Mouse (Mus musculus) right cerebral cortex, postnatal 14 days (tissue): ENCODE results near the gene Sptbn2.

ENCODE experiments used
- DNase-seq: peaks from one replicate; pipeline ENCODE4 v3.0.0; 2022

The Sptbn2 gene

GRCm38 (mm10) chr19:4711098-4711600 is at the start of gene Sptbn2:
TSS of gene Sptbn2 (plus strand) at chr19:4711167.
- DNase-seq, result peak; percentile 51

- no peak for DNase-seq
Observed at GRCm38 (mm10) chr19:4666815-4667214, 44.2 kb upstream of the Sptbn2 start.

- DNase-seq, result no peak
Observed at GRCm38 (mm10) chr19:4670776-4671175, 40.2 kb upstream of the Sptbn2 start.

- no peak for DNase-seq
Observed at GRCm38 (mm10) chr19:4672401-4672800, 38.6 kb upstream of the Sptbn2 start.

- DNase-seq, result no peak
Observed at GRCm38 (mm10) chr19:4694346-4694745, 16.6 kb upstream of the Sptbn2 start.

GRCm38 (mm10) chr19:4697121-4697520 is 13.8 kb upstream of the Sptbn2 start:
- no peak for DNase-seq

- no peak for DNase-seq
Observed at GRCm38 (mm10) chr19:4697721-4698120, 13.2 kb upstream of the Sptbn2 start.

- peak; percentile 88 for DNase-seq
Observed at GRCm38 (mm10) chr19:4698205-4698677, 12.7 kb upstream of the Sptbn2 start, which contains the start of gene Gm960. TSS of gene Gm960 (minus strand) at chr19:4698668.

- DNase-seq, result peak; percentile 41
Observed at GRCm38 (mm10) chr19:4698856-4699255, 12.1 kb upstream of the Sptbn2 start.

- DNase-seq, result no peak
Observed at GRCm38 (mm10) chr19:4699821-4700220, 11.1 kb upstream of the Sptbn2 start.

- DNase-seq, result no peak
Observed at GRCm38 (mm10) chr19:4700656-4701055, 10.3 kb upstream of the Sptbn2 start.

GRCm38 (mm10) chr19:4701221-4701620 is 9.7 kb upstream of the Sptbn2 start:
- DNase-seq, result no peak

GRCm38 (mm10) chr19:4708765-4709164 is 2.2 kb upstream of the Sptbn2 start:
- no peak for DNase-seq

GRCm38 (mm10) chr19:4711601-4712155 is 711 bp downstream of the Sptbn2 start:
- DNase-seq, result no peak

GRCm38 (mm10) chr19:4712156-4712780 is 1.3 kb downstream of the Sptbn2 start:
- DNase-seq, result no peak

- DNase-seq, result no peak
Observed at GRCm38 (mm10) chr19:4712781-4713526, 2.0 kb downstream of the Sptbn2 start.

GRCm38 (mm10) chr19:4713886-4714285 is 2.9 kb downstream of the Sptbn2 start:
- DNase-seq, result no peak

- DNase-seq, result no peak
Observed at GRCm38 (mm10) chr19:4716756-4717155, 5.8 kb downstream of the Sptbn2 start.

GRCm38 (mm10) chr19:4717281-4717680 is 6.3 kb downstream of the Sptbn2 start:
- DNase-seq, result no peak

- no peak for DNase-seq
Observed at GRCm38 (mm10) chr19:4718716-4719115, 7.7 kb downstream of the Sptbn2 start.

- DNase-seq, result no peak
Observed at GRCm38 (mm10) chr19:4719351-4719764, 8.4 kb downstream of the Sptbn2 start.

GRCm38 (mm10) chr19:4720112-4720511 is 9.1 kb downstream of the Sptbn2 start:
- DNase-seq, result no peak

GRCm38 (mm10) chr19:4720671-4721244 is 9.8 kb downstream of the Sptbn2 start:
- DNase-seq, result no peak
